Mouse (Mus musculus) CD8-positive naive resting alpha-beta T cell, adult 57 days (primary cell): ENCODE measurements around the gene Lamp5. TPM values are rescaled to one million over a fixed set of nuclear protein-coding genes. Genes with fewer than 3 reads are reported as not detected.

ENCODE experiments used
- total RNA-seq: library from RNA; stranded (reverse); gene quantifications from one replicate; pipeline ENCODE4 v1.2.4, GENCODE M21; 2023

Gene Lamp5
- not detected for total RNA-seq

DNA sequence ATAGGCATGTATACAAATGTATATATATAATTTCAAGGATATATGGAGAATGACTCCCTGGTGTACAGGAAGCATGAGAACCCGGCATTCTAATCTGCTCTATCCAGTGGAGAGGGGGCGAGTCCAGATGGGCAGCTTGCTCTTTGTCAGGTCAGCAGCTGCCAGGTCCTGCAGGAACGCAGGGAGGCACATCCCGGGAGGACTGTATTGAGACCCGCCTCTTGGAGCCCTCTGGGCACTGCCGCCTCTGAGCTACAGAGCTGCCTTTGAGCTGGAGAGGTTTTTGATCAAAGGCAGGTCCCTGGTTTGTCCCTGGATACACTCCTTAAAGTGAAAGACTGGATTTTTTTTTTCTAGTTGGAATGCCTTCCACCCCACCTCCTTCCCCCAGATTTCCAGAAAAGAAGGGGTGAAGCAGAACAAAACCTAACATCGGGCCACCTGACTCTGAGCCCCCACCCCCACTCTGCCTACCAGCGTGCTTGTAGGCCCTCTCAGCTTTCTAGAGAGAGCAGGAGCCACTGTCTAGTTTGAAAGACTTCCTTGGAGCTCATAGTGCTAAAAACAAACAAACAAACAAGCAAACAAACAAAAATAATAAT, at the start of gene Lamp5:
Gene Lamp5 (plus strand): TSS at position 552 of the 602 bp plus-strand sequence.

